Mouse (Mus musculus) megakaryocyte, embryonic 14.5 days (primary cell): Measurements from ENCODE around the gene Sf3b3. TPM values are rescaled to one million over a fixed set of nuclear protein-coding genes. Genes with fewer than 3 reads are reported as not detected.

Source experiments
- H3K27me3 ChIP-seq: replicated peaks from 2 replicates; pipeline ENCODE3; 2012; ENCODE audit warnings: inconsistent platforms
- H3K36me3 ChIP-seq: replicated peaks from 2 replicates; pipeline ENCODE3; 2012; ENCODE audit warnings: low read length, inconsistent platforms, mixed read lengths
- H3K4me1 ChIP-seq: 2 replicates; pipeline ENCODE4 v1.6.1; 2012; ENCODE audit warnings: inconsistent platforms
- H3K4me3 ChIP-seq: replicated peaks from 2 replicates; pipeline ENCODE3; 2012; ENCODE audit warnings: moderate library complexity, mild to moderate bottlenecking, inconsistent platforms
- H3K9me3 ChIP-seq: 2 replicates; pipeline ENCODE4 v1.6.1; 2012; ENCODE audit warnings: inconsistent platforms
- FLI1 ChIP-seq: IDR thresholded peaks from 2 replicates; pipeline ENCODE4 v1.6.1; 2012; ENCODE audit warnings: low read length, inconsistent platforms, mixed read lengths
- GATA1 ChIP-seq: IDR thresholded peaks from 3 replicates; pipeline ENCODE4 v1.6.1; 2012; ENCODE audit warnings: mixed read lengths, low read length, inconsistent platforms, borderline replicate concordance
- polyA plus RNA-seq: library from polyadenylated mRNA; stranded (reverse); fragments of >175 nt; gene quantifications from 2 replicates; pipeline ENCODE4 v1.2.3, GENCODE M21; 2012; ENCODE audit warnings: low replicate concordance; ENCODE audit not compliant: insufficient read depth

Gene Sf3b3
- polyA plus RNA-seq, 1 experiment = 3.4 TPM

DNA sequence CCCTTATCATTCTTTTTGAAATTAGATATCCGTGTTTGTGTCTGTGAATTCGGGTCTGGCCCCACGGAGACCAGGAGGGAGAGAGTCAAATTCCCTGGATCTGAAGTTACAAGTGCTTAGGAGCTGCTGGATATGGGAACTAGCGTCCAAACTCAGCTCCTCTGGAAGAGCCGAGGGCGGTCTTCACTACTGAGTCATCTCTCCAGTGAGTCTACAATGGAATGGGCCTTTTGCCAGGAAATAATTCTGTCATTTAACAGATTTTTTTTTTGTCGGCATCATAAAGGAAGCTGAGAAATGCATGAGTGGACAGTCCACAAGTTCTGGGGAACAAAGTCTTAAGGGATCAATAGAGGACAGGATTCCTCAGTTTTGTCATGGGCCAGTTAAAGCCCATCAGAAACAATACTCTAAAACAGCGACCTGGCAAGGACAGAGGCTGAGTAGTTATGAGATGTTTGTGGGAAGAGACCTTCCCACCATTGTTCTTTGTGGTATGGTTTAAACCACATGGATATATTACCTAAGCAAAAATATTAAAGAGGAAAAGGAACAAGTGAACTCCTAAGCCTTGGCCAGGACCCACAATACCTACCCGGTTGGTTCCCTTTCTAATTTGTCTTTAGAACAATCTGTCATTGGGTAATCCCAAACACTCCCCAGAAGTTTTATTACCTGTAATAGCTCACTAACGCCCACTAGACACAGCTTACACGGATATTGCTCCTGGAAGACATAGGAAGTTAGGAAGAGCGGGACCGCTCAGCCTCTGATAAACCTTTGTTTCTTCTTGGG lies 66.5 kb downstream of the Sf3b3 start:
- Histone ChIP-seq H3K4me1 (peaks cover 20% of the 10 kb centered on the region), H3K27me3 (peaks cover 7% of the 10 kb centered on the region), H3K36me3 (no peaks in the 10 kb centered on the region), H3K4me3 (no peak overlapping the region), H3K9me3 (peaks cover 11% of the 10 kb centered on the region; the same call in 1 of the 2 replicates)
- TF ChIP-seq GATA1 (no peak), FLI1 (no peak)

- H3K36me3 ChIP-seq = peaks cover 4% of the 10 kb centered on the region
- H3K27me3 ChIP-seq = peaks cover 7% of the 10 kb centered on the region
- H3K4me1 ChIP-seq = peaks cover 19% of the 10 kb centered on the region
- H3K9me3 ChIP-seq = peaks cover 18% of the 10 kb centered on the region; the same call in 1 of the 2 replicates
- no peak overlapping the region for H3K4me3 ChIP-seq
- TF ChIP-seq FLI1 = no peak
- TF ChIP-seq GATA1 = no peak
These were observed 70.3 kb downstream of the Sf3b3 start for GRCm38 (mm10) chr8:110776335-110776734.

DNA sequence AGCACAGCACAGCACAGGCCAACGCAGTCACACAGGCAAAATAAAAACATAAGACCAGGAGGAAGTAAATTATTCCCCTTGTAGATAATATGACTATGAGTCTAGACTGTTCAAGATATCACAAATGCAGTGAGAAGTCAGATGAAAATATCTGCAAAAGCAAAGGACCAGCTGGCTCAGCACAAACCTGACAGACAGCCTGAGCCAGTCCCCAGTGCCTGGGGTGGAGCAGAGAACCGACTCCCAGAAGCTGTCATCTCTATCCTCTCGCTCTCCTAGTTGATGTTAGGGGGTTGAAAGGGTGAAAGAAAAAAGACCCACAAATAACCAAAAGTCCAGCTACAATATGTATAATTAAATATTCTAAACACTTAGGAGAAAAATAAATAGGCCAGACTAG lies 70.9 kb downstream of the Sf3b3 start:
- Histone ChIP-seq H3K4me3 (no peak overlapping the region), H3K9me3 (peaks cover 18% of the 10 kb centered on the region; the same call in 1 of the 2 replicates), H3K4me1 (peaks cover 20% of the 10 kb centered on the region), H3K27me3 (peaks cover 8% of the 10 kb centered on the region), H3K36me3 (peaks cover 4% of the 10 kb centered on the region)
- TF ChIP-seq FLI1 = no peak
- no peak for TF ChIP-seq GATA1

DNA sequence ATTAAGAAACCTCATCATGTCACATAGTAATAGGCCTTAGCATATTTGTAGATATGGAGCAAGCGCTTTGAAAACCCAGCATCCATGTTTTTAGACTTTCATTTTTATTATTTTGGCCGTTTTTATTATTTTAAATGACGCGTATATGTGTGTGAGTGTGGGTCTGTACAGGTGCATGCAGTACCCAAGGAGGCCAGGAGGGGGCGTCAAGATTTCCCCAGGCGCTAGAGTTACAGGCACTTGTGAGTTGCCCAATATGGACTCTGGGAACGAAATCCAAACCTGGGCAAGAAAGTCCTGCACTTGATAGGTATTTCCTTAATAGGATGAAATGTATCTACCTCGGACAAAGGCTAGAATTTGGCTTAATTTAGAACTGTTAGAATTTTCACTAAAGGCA lies 71.3 kb downstream of the Sf3b3 start:
- Histone ChIP-seq H3K4me1 (peaks cover 22% of the 10 kb centered on the region), H3K27me3 (peaks cover 8% of the 10 kb centered on the region), H3K9me3 (peaks cover 18% of the 10 kb centered on the region; the same call in 1 of the 2 replicates), H3K4me3 (no peak overlapping the region), H3K36me3 (peaks cover 4% of the 10 kb centered on the region)
- TF ChIP-seq FLI1 (no peak), GATA1 (no peak)

- Histone ChIP-seq H3K4me1 (peaks cover 25% of the 10 kb centered on the region), H3K4me3 (no peak overlapping the region), H3K27me3 (peaks cover 8% of the 10 kb centered on the region), H3K36me3 (peaks cover 4% of the 10 kb centered on the region), H3K9me3 (peaks cover 18% of the 10 kb centered on the region; the same call in 1 of the 2 replicates)
- TF ChIP-seq FLI1 (no peak), GATA1 (no peak)
These were observed 71.9 kb downstream of the Sf3b3 start for GRCm38 (mm10) chr8:110774725-110775124.

DNA sequence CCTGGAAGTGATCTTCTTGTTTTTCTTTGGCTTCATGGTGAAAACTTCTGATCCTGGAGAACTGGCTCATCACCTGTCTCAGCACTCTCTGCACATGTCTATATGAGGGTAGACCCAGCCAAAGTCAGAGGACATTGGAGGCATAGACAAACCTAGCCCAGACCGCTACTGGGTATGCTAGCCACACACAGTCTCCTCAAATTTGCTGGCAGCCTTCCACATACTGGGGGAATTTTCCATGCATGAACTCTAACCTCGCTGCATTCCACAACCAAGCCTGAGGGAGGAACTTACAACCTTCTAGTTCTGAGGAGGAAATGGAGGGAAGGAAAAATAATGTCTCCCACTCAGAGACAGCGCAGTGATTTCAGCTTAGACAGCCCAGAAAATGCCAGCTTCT lies 72.5 kb downstream of the Sf3b3 start:
- peaks cover 4% of the 10 kb centered on the region for H3K36me3 ChIP-seq
- H3K4me3 ChIP-seq = no peak overlapping the region
- peaks cover 8% of the 10 kb centered on the region for H3K27me3 ChIP-seq
- H3K4me1 ChIP-seq = peaks cover 25% of the 10 kb centered on the region
- H3K9me3 ChIP-seq = peaks cover 18% of the 10 kb centered on the region; the same call in 1 of the 2 replicates
- no peak for TF ChIP-seq GATA1
- no peak for TF ChIP-seq FLI1

- H3K27me3 ChIP-seq = peaks cover 3% of the 10 kb centered on the region
- H3K4me1 ChIP-seq = peaks cover 36% of the 10 kb centered on the region
- peaks cover 18% of the 10 kb centered on the region; the same call in 1 of the 2 replicates for H3K9me3 ChIP-seq
- H3K36me3 ChIP-seq = peaks cover 4% of the 10 kb centered on the region
- peak overlapping the region; percentile 82 for H3K4me3 ChIP-seq
- no peak for TF ChIP-seq GATA1
- no peak for TF ChIP-seq FLI1
These were observed 74.1 kb downstream of the Sf3b3 start for GRCm38 (mm10) chr8:110772452-110772851.

- TF ChIP-seq FLI1 (no peak), GATA1 (no peak)
- Histone ChIP-seq H3K9me3 (no peaks in the 10 kb centered on the region), H3K4me1 (peaks cover 33% of the 10 kb centered on the region), H3K4me3 (no peak overlapping the region), H3K36me3 (no peaks in the 10 kb centered on the region), H3K27me3 (peaks cover 1% of the 10 kb centered on the region)
These were observed 79.3 kb downstream of the Sf3b3 start for GRCm38 (mm10) chr8:110767261-110767660.

- Histone ChIP-seq H3K4me3 (no peak overlapping the region), H3K36me3 (no peaks in the 10 kb centered on the region), H3K27me3 (peaks cover 6% of the 10 kb centered on the region), H3K4me1 (peaks cover 29% of the 10 kb centered on the region), H3K9me3 (no peaks in the 10 kb centered on the region)
- TF ChIP-seq FLI1 = no peak
- TF ChIP-seq GATA1 = no peak
These were observed 81.9 kb downstream of the Sf3b3 start for GRCm38 (mm10) chr8:110764671-110765070.

DNA sequence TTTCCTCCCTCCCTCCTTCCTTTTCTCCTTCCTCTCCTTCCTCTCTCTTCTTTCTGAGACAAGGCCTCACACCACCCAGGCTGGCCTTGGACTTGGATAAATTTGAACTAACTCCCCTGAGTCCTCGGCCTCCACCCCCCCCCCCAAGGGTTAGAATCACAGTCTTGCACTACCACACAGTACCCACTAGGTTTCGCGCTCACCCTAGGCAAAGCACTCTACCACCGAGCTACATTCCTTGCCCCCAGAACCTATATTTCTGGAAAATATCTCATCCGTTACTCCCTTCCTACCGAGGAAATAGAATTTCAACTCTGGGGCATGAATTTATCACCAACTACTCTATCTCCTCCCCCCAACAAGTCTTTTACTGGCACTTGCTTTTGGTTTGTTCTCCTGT lies 84.6 kb downstream of the Sf3b3 start:
- H3K9me3 ChIP-seq = no peaks in the 10 kb centered on the region
- TF ChIP-seq GATA1 (no peak), FLI1 (no peak)
- H3K4me3 ChIP-seq = no peak overlapping the region
- H3K27me3 ChIP-seq = peaks cover 12% of the 10 kb centered on the region
- peaks cover 23% of the 10 kb centered on the region for H3K4me1 ChIP-seq
- H3K36me3 ChIP-seq = no peaks in the 10 kb centered on the region
